Mouse (Mus musculus): ENCODE measurements around the gene Slit3. TPM values are rescaled to one million over a fixed set of nuclear protein-coding genes. Genes with fewer than 3 reads are reported as not detected.

The Slit3 gene
- polyA plus RNA-seq, 1 experiment from 2014 or later = 20.4 TPM

DNA sequence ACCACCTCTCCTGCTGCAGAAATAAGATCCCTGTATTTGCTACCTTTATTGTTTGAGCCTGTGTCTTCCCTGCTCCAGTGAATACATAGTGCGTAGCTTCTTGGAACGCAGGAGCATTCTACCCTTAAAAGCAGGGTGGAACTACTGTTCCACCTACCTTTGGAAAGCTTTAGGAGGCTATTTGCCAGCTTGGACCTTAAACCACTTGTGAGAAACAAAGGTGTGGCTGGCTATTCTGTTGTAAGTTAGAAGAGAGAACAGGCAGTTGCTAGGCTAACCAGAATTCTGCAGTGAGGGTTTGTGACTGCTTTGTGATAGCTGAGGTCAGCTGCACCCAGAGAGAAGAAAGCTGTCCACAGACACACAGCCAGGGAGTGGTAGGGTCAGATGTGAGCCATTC is 616.2 kb downstream of the Slit3 start:
- Histone ChIP-seq H3K4me3 (ENCODE audit: low read length) (no peak overlapping the region), H3K4me1 (ENCODE audit: control insufficient read depth, insufficient read depth, low read length) (no peaks in the 10 kb centered on the region), H3K36me3 (ENCODE audit: control insufficient read depth, insufficient read depth, low read length) (no peaks in the 10 kb centered on the region), H3K27ac (ENCODE audit: low read depth, low read length) (no peak overlapping the region), H3K4me2 (replicated peaks; ENCODE audit: low read depth, low read length) (no peak overlapping the region), H3K9ac (ENCODE audit: low read depth, low read length) (no peak overlapping the region), H3K9me3 (ENCODE audit: control insufficient read depth, low read length) (no peaks in the 10 kb centered on the region), H3K27me3 (ENCODE audit: control insufficient read depth, insufficient read depth, low read length) (no peaks in the 10 kb centered on the region)
- ATAC-seq (ENCODE audit: low FRiP score, low TSS enrichment) = no peak
- 100% methylated on average over 2 of the region's 2 CpGs for WGBS

DNA sequence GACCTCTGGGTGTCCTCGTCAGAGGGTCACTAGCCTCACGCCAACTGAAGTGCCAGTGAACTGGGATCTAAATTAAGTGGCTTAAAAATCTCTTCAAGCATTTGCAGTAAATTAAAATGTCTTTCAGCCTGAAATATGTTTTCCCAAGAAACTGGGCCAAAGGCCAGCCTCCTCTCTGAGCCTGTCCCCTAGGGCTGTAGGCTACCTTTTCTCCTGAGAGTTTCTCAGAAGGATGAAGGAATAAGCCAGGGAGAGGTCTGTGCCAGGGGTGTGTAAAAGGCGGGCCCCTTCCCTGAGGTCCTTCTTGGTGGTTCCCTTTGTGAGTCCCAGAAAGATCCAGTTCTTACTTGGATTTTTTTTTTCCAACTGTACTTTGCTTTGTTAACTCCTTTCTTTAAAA is 617.1 kb downstream of the Slit3 start:
- WGBS = 58% methylated on average over 3 of the region's 3 CpGs
- H3K27ac ChIP-seq (ENCODE audit: low read depth, low read length) = no peak overlapping the region
- no peaks in the 10 kb centered on the region for H3K4me1 ChIP-seq (ENCODE audit: control insufficient read depth, insufficient read depth, low read length)
- H3K9me3 ChIP-seq (ENCODE audit: control insufficient read depth, low read length) = no peaks in the 10 kb centered on the region
- no peak overlapping the region for H3K9ac ChIP-seq (ENCODE audit: low read depth, low read length)
- no peak overlapping the region for H3K4me2 ChIP-seq (replicated peaks; ENCODE audit: low read depth, low read length)
- H3K36me3 ChIP-seq (ENCODE audit: control insufficient read depth, insufficient read depth, low read length) = no peaks in the 10 kb centered on the region
- no peaks in the 10 kb centered on the region for H3K27me3 ChIP-seq (ENCODE audit: control insufficient read depth, insufficient read depth, low read length)
- ATAC-seq (ENCODE audit: low FRiP score, low TSS enrichment) = no peak
- no peak overlapping the region for H3K4me3 ChIP-seq (ENCODE audit: low read length)

GRCm38 (mm10) chr11:35743586-35743985 is 622.6 kb downstream of the Slit3 start:
- WGBS = 96% methylated on average over 6 of the region's 6 CpGs
- H3K36me3 ChIP-seq (ENCODE audit: control insufficient read depth, insufficient read depth, low read length) = no peaks in the 10 kb centered on the region
- H3K27me3 ChIP-seq (ENCODE audit: control insufficient read depth, insufficient read depth, low read length) = no peaks in the 10 kb centered on the region
- H3K4me2 ChIP-seq (replicated peaks; ENCODE audit: low read depth, low read length) = no peak overlapping the region
- H3K4me1 ChIP-seq (ENCODE audit: control insufficient read depth, insufficient read depth, low read length) = no peaks in the 10 kb centered on the region
- no peak overlapping the region for H3K9ac ChIP-seq (ENCODE audit: low read depth, low read length)
- ATAC-seq (ENCODE audit: low FRiP score, low TSS enrichment) = no peak
- no peaks in the 10 kb centered on the region for H3K9me3 ChIP-seq (ENCODE audit: control insufficient read depth, low read length)
- H3K4me3 ChIP-seq (ENCODE audit: low read length) = no peak overlapping the region
- H3K27ac ChIP-seq (ENCODE audit: low read depth, low read length) = no peak overlapping the region

DNA sequence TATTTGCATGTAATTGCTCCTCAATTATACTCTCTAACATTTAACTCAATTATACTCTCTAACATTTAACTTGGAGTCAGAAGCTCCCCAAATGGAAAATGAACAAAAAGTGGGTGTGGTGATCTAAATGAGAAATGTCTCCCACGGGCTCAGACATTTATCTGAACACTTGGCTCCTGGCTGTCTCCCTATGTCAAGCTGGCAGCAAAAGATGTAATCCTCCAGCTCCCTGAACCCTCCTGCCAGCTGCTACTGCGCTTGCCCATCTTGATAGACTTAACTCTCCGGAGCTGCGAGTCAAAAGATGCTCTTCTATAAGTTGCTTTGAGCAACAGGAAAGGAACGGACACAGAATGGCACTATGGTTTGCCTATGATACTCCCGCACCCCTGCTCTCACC is 623.5 kb downstream of the Slit3 start:
- Histone ChIP-seq H3K4me3 (ENCODE audit: low read length) (no peak overlapping the region), H3K36me3 (ENCODE audit: control insufficient read depth, insufficient read depth, low read length) (no peaks in the 10 kb centered on the region), H3K4me1 (ENCODE audit: control insufficient read depth, insufficient read depth, low read length) (0 out of 2 replicates have a peak, but pooled peaks cover under 1% of the 10 kb centered on the region), H3K27ac (ENCODE audit: low read depth, low read length) (no peak overlapping the region), H3K27me3 (ENCODE audit: control insufficient read depth, insufficient read depth, low read length) (no peaks in the 10 kb centered on the region), H3K9ac (ENCODE audit: low read depth, low read length) (no peak overlapping the region), H3K4me2 (replicated peaks; ENCODE audit: low read depth, low read length) (no peak overlapping the region), H3K9me3 (ENCODE audit: control insufficient read depth, low read length) (no peaks in the 10 kb centered on the region)
- WGBS = 91% methylated on average over 6 of the region's 6 CpGs
- ATAC-seq (ENCODE audit: low FRiP score, low TSS enrichment) = no peak

GRCm38 (mm10) chr11:35750578-35750977 is 629.6 kb downstream of the Slit3 start:
- H3K9ac ChIP-seq (ENCODE audit: low read depth, low read length) = no peak overlapping the region
- WGBS = 33% methylated on average over 8 of the region's 8 CpGs
- ATAC-seq (ENCODE audit: low FRiP score, low TSS enrichment) = peak; percentile 80
- H3K9me3 ChIP-seq (ENCODE audit: control insufficient read depth, low read length) = no peaks in the 10 kb centered on the region
- H3K27me3 ChIP-seq (ENCODE audit: control insufficient read depth, insufficient read depth, low read length) = no peaks in the 10 kb centered on the region
- no peak overlapping the region; the same call in 1 of the 2 replicates for H3K27ac ChIP-seq (ENCODE audit: low read depth, low read length)
- no peaks in the 10 kb centered on the region for H3K36me3 ChIP-seq (ENCODE audit: control insufficient read depth, insufficient read depth, low read length)
- H3K4me1 ChIP-seq (ENCODE audit: control insufficient read depth, insufficient read depth, low read length) = 0 out of 2 replicates have a peak, but pooled peaks cover 2% of the 10 kb centered on the region
- H3K4me2 ChIP-seq (replicated peaks; ENCODE audit: low read depth, low read length) = no peak overlapping the region
- no peak overlapping the region for H3K4me3 ChIP-seq (ENCODE audit: low read length)

- no peaks in the 10 kb centered on the region for H3K9me3 ChIP-seq (ENCODE audit: control insufficient read depth, low read length)
- WGBS = 87% methylated on average over 4 of the region's 4 CpGs
Observed at GRCm38 (mm10) chr11:35754906-35755418, 633.9 kb downstream of the Slit3 start.

GRCm38 (mm10) chr11:35755546-35755945 is 634.5 kb downstream of the Slit3 start:
- H3K4me3 ChIP-seq (ENCODE audit: low read length) = no peak overlapping the region
- no peak for ATAC-seq (ENCODE audit: low FRiP score, low TSS enrichment)
- H3K27ac ChIP-seq (ENCODE audit: low read depth, low read length) = no peak overlapping the region
- H3K9ac ChIP-seq (ENCODE audit: low read depth, low read length) = no peak overlapping the region
- no peaks in the 10 kb centered on the region for H3K27me3 ChIP-seq (ENCODE audit: control insufficient read depth, insufficient read depth, low read length)
- 29% methylated on average over 6 of the region's 6 CpGs for WGBS
- no peaks in the 10 kb centered on the region for H3K9me3 ChIP-seq (ENCODE audit: control insufficient read depth, low read length)
- H3K4me1 ChIP-seq (ENCODE audit: control insufficient read depth, insufficient read depth, low read length) = peaks cover 13% of the 10 kb centered on the region; the same call in 1 of the 2 replicates
- no peak overlapping the region for H3K4me2 ChIP-seq (replicated peaks; ENCODE audit: low read depth, low read length)
- no peaks in the 10 kb centered on the region for H3K36me3 ChIP-seq (ENCODE audit: control insufficient read depth, insufficient read depth, low read length)

More at GRCm38 (mm10) chr11:35754906-35755418, 633.9 kb downstream of the Slit3 start:
- ATAC-seq (ENCODE audit: low FRiP score, low TSS enrichment) = no peak
- H3K4me3 ChIP-seq (ENCODE audit: low read length) = no peak overlapping the region
- no peaks in the 10 kb centered on the region for H3K36me3 ChIP-seq (ENCODE audit: control insufficient read depth, insufficient read depth, low read length)
- no peaks in the 10 kb centered on the region for H3K27me3 ChIP-seq (ENCODE audit: control insufficient read depth, insufficient read depth, low read length)
- H3K27ac ChIP-seq (ENCODE audit: low read depth, low read length) = no peak overlapping the region
- H3K4me1 ChIP-seq (ENCODE audit: control insufficient read depth, insufficient read depth, low read length) = peaks cover 13% of the 10 kb centered on the region; the same call in 1 of the 2 replicates
- no peak overlapping the region for H3K4me2 ChIP-seq (replicated peaks; ENCODE audit: low read depth, low read length)
- H3K9ac ChIP-seq (ENCODE audit: low read depth, low read length) = no peak overlapping the region

DNA sequence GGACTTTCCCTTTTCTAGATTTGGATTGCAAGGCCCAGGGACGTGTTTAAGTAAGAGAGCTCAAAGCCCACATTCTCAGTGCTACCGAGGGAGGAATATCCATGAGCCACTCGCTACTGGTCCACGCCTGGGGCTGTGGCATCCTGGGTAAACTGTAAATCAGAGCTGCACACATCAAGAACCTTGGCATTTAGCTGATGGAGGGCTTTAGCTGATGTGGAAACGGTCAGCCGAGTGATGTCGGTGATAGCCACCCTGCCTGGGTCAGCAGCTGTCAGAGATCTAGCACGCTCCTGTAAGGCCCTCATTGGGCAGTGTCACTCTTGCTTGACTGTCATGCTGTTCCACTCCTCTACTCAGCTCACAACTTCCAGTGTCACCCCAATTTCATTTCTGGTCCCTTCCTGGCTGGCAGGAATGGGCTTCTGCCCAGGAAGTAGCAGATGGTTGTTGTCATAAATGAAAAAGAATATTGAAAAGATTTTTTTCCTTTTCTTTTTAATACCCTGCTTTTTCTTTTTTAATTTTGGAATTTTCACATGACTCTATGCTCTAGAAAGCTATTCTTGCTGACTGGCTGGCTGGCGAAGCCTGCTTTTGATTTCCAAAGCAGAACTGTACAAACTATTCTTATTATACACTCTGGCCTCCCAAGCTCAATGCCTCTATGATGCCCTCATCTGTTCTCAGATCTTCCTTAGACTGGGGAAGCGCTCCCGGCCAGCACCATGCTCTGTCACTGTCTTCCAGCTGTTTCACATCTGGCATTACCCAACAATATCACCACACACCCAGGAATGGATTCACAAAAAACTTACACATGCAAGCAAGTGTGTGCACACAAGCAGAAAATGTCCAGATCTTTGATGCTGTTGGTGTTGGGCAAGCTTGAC is 635.6 kb downstream of the Slit3 start:
- Histone ChIP-seq H3K4me2 (replicated peaks; ENCODE audit: low read depth, low read length) (no peak overlapping the region), H3K27me3 (ENCODE audit: control insufficient read depth, insufficient read depth, low read length) (no peaks in the 10 kb centered on the region), H3K4me1 (ENCODE audit: control insufficient read depth, insufficient read depth, low read length) (peaks cover 13% of the 10 kb centered on the region; the same call in 1 of the 2 replicates), H3K9ac (ENCODE audit: low read depth, low read length) (no peak overlapping the region), H3K4me3 (ENCODE audit: low read length) (no peak overlapping the region), H3K27ac (ENCODE audit: low read depth, low read length) (no peak overlapping the region), H3K36me3 (ENCODE audit: control insufficient read depth, insufficient read depth, low read length) (no peaks in the 10 kb centered on the region), H3K9me3 (ENCODE audit: control insufficient read depth, low read length) (no peaks in the 10 kb centered on the region)
- 68% methylated on average over 11 of the region's 11 CpGs for WGBS
- 0 out of 2 replicates have a peak, but pooled peaks have one; percentile 7 for ATAC-seq (ENCODE audit: low FRiP score, low TSS enrichment)
